Mouse (Mus musculus) embryonic facial prominence, embryonic 12.5 days (tissue): ENCODE measurements around the gene Saa1. TPM values are rescaled to one million over a fixed set of nuclear protein-coding genes. Genes with fewer than 3 reads are reported as not detected.

Experiments used
- ATAC-seq: fragments of 200-750 bp; cut with Nextera tagmentation; 2 replicates; pipeline ENCODE4 v1.8.0; 2017; ENCODE audit not compliant: insufficient number of reproducible peaks, insufficient read depth, low FRiP score, low TSS enrichment
- H3K27ac ChIP-seq: fragments of 300-500 bp; sonication (generic); 2 replicates; pipeline ENCODE4 v1.5.1; 2016; ENCODE audit warnings: mild to moderate bottlenecking
- H3K27me3 ChIP-seq: fragments of 300-500 bp; sonication (generic); 2 replicates; pipeline ENCODE4 v1.6.1; 2016; ENCODE audit warnings: mild to moderate bottlenecking, moderate library complexity
- H3K36me3 ChIP-seq: fragments of 300-500 bp; sonication (generic); 2 replicates; pipeline ENCODE4 v1.6.1; 2016; ENCODE audit warnings: mild to moderate bottlenecking
- H3K4me1 ChIP-seq: fragments of 300-500 bp; sonication (generic); 2 replicates; pipeline ENCODE4 v1.6.1; 2016
- H3K4me2 ChIP-seq: fragments of 300-500 bp; sonication (generic); replicated peaks from 2 replicates; pipeline ENCODE4 v1.6.1; 2016; ENCODE audit warnings: mild to moderate bottlenecking, moderate library complexity
- H3K4me3 ChIP-seq: fragments of 300-500 bp; sonication (generic); 2 replicates; pipeline ENCODE4 v1.5.1; 2016; ENCODE audit warnings: mild to moderate bottlenecking
- H3K9ac ChIP-seq: fragments of 300-500 bp; sonication (generic); 2 replicates; pipeline ENCODE4 v1.6.1; 2016; ENCODE audit warnings: mild to moderate bottlenecking, moderate library complexity
- H3K9me3 ChIP-seq: fragments of 300-500 bp; sonication (generic); 2 replicates; pipeline ENCODE4 v1.6.1; 2016; ENCODE audit warnings: mild to moderate bottlenecking, moderate library complexity
- WGBS: fragments of 180-500 bp; shearing (Covaris S2); methylation state at CpG from one replicate; pipeline ENCODE4 v1.1.7; 2016; 5-methylcytosine and 5-hydroxymethylcytosine counted together
- polyA plus RNA-seq: library from polyadenylated mRNA; unstranded; fragments of >200 nt; fragmentation: Nextera tagmentation; extraction: Ambion mirVana; gene quantifications from 2 replicates; pipeline ENCODE4 v1.2.1, GENCODE M21; 2016

Gene Saa1
- polyA plus RNA-seq, 1 experiment from 2014 or later = 1.1 TPM

DNA sequence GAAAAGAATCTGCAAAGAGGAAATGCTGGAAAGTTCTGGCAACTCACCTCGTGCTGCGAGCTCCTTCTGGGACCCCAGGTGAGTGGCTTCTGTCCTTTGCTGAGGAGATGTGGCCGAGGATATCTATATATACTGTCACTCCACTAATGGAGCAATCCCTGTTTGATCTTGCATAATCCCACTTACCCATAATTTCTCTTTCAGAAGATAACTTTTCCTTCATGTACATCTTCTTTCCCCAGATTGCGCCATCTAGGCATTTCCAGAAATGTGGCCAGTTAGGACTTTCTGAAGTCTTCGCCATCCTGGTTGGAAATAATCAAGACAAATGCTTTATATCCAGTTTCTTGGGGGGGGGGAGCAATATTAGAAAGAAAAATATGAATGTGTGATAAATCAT is 27.2 kb downstream of the Saa1 start, which contains the start of gene Saa3:
Gene Saa3, minus strand, starts transcription at position 101 of the 400 bp plus-strand sequence.
- H3K36me3 ChIP-seq = no peaks in the 10 kb centered on the region
- H3K9me3 ChIP-seq = no peaks in the 10 kb centered on the region
- H3K9ac ChIP-seq = no peak within 1 kb of the TSS
- H3K4me1 ChIP-seq = no peaks in the 10 kb centered on the region
- no peak for ATAC-seq
- WGBS = 88% methylated on average over 5 of the region's 5 CpGs
- H3K4me2 ChIP-seq = no peak within 1 kb of the TSS
- no peak within 1 kb of the TSS for H3K4me3 ChIP-seq
- no peaks in the 10 kb centered on the region for H3K27me3 ChIP-seq
- no peak within 1 kb of the TSS for H3K27ac ChIP-seq

DNA sequence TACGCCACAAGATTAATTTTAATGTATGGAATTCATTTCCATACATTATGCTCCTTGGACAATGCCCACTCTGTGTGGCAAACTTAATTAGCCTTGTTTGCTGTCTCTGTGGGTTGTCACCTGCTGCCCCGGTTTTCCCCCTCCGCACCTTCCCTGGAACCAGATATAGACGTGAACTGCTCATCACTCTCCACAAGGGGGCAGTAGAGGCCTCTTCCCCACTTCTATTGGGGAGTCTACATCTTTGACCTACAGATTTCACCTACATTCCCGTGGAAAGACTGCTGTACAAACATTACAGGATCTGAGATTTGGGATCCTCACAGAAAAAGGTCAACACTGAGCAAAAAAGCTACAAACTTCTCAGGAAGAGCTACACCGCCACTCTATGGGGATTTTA is 28.3 kb downstream of the Saa1 start:
- 35% methylated on average over 6 of the region's 6 CpGs for WGBS
- no peaks in the 10 kb centered on the region for H3K27me3 ChIP-seq
- peaks cover 2% of the 10 kb centered on the region for H3K4me1 ChIP-seq
- H3K4me2 ChIP-seq = no peak overlapping the region
- no peak overlapping the region for H3K9ac ChIP-seq
- ATAC-seq = no peak
- no peak overlapping the region for H3K27ac ChIP-seq
- no peak overlapping the region for H3K4me3 ChIP-seq
- no peaks in the 10 kb centered on the region for H3K9me3 ChIP-seq
- no peaks in the 10 kb centered on the region for H3K36me3 ChIP-seq

DNA sequence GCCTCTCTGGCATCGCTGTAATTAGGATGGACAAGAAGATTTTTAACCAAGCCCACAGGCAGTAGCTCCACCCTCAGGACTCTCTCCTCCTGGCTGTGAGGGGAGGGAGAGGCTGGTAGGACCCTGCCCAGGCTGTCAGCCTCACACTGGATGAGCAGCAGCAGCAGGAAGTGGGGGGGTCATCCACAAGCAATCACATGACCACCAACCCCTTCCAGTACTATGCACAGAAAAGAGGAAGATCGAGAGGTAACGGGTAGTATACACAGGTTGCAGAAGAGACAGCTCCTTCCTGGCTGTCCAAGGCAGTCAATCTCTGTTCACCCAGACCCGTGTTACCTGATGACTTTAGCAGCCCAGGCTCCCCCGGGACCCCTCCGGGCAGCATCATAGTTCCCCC is 30.5 kb downstream of the Saa1 start:
- Histone ChIP-seq H3K4me1 (peaks cover 5% of the 10 kb centered on the region), H3K9me3 (no peaks in the 10 kb centered on the region), H3K36me3 (peaks cover 10% of the 10 kb centered on the region; the same call in 1 of the 2 replicates), H3K9ac (no peak overlapping the region), H3K27ac (no peak overlapping the region), H3K27me3 (no peaks in the 10 kb centered on the region), H3K4me2 (no peak overlapping the region), H3K4me3 (no peak overlapping the region)
- 71% methylated on average over 6 of the region's 6 CpGs for WGBS
- no peak for ATAC-seq

GRCm38 (mm10) chr7:46710390-46710844 is 32.4 kb downstream of the Saa1 start, which contains the start of gene Saal1:
TSS of gene Saal1 (minus strand) at chr7:46710680.
- Histone ChIP-seq H3K4me2 (peak within 1 kb of the TSS; percentile 57), H3K27ac (peak within 1 kb of the TSS; percentile 81), H3K36me3 (peaks cover 25% of the 10 kb centered on the region), H3K9ac (peak within 1 kb of the TSS; percentile 82), H3K9me3 (no peaks in the 10 kb centered on the region), H3K4me1 (peaks cover 5% of the 10 kb centered on the region), H3K27me3 (no peaks in the 10 kb centered on the region), H3K4me3 (peak within 1 kb of the TSS; percentile 73)
- 1% methylated on average over 38 of the region's 38 CpGs for WGBS
- peak; percentile 92 for ATAC-seq

DNA sequence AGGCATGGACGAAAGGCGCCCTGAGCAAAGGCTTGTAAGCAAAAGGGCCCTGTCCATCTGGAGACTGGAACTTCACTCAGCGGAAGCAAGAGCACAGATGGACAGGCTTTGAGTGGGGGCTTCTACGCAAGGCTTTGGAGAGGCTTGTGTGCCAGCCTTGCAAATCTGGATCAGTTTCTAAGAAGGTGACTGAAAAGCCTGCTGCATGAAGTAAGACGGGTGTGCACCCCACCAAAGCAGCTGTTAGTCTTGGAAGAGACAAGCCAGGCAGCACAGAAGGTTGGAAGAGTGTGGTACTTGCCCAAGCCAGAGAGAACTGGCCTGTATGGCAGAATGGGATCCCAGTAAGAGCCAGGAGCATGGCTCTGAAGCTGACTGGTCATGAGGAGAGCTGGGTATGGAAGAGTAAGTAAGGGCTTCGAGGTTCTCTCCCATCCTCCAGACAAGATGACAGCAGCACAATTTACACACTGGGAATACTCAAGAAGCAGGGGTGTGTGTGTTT is 42.2 kb downstream of the Saa1 start:
- Histone ChIP-seq H3K36me3 (peaks cover 98% of the 10 kb centered on the region), H3K9me3 (no peaks in the 10 kb centered on the region), H3K27ac (no peak overlapping the region), H3K4me2 (no peak overlapping the region), H3K9ac (no peak overlapping the region), H3K4me3 (no peak overlapping the region), H3K4me1 (no peaks in the 10 kb centered on the region), H3K27me3 (no peaks in the 10 kb centered on the region)
- ATAC-seq = no peak
- WGBS = 91% methylated on average over 6 of the region's 6 CpGs

GRCm38 (mm10) chr7:46696754-46697153 is 46.0 kb downstream of the Saa1 start:
- peaks cover 76% of the 10 kb centered on the region for H3K36me3 ChIP-seq
- no peak for ATAC-seq
- 75% methylated on average over 1 of the region's 1 CpGs for WGBS

More at GRCm38 (mm10) chr7:46696754-46697153, 46.0 kb downstream of the Saa1 start:
- no peaks in the 10 kb centered on the region for H3K4me1 ChIP-seq
- H3K9me3 ChIP-seq = no peaks in the 10 kb centered on the region
- no peak overlapping the region for H3K4me3 ChIP-seq
- no peak overlapping the region for H3K4me2 ChIP-seq
- no peaks in the 10 kb centered on the region for H3K27me3 ChIP-seq
- no peak overlapping the region for H3K27ac ChIP-seq
- no peak overlapping the region for H3K9ac ChIP-seq

Other genes with a start within 250 kb of the Saa1 start
- gene Sergef, start 103.2 kb downstream of the Saa1 start, polyA plus RNA-seq = 13.5 and 14.1 TPM in 2 replicates
- 0.26 and 0.64 TPM in 2 replicates for gene Tph1, start 70.4 kb downstream of the Saa1 start, polyA plus RNA-seq
- gene Saal1, start 32.3 kb downstream of the Saa1 start, polyA plus RNA-seq = 37.3 and 39.2 TPM in 2 replicates
- gene Saa3, start 27.3 kb downstream of the Saa1 start, polyA plus RNA-seq = 0.17 TPM in 1 of 2 replicates, not detected in the other
- not detected in 2 replicates for gene Saa4, start 10.4 kb downstream of the Saa1 start, polyA plus RNA-seq
- not detected in 2 replicates for gene Saa2, start 8.8 kb upstream of the Saa1 start, polyA plus RNA-seq
- 26.9 and 29.5 TPM in 2 replicates for gene Hps5, start 53.1 kb upstream of the Saa1 start, polyA plus RNA-seq
- 50.4 and 54.0 TPM in 2 replicates for gene Gtf2h1, start 53.1 kb upstream of the Saa1 start, polyA plus RNA-seq
- gene Ldha, start 98.5 kb upstream of the Saa1 start, polyA plus RNA-seq = 1,101 and 1,118 TPM in 2 replicates
- gene Ldhc, start 118.2 kb upstream of the Saa1 start, polyA plus RNA-seq = not detected in 2 replicates
- gene Tsg101, start 177.0 kb upstream of the Saa1 start, polyA plus RNA-seq = 210 and 232 TPM in 2 replicates
- gene Uevld, start 215.5 kb upstream of the Saa1 start, polyA plus RNA-seq = 11.1 and 13.0 TPM in 2 replicates
- gene Gm9999, start 240.6 kb upstream of the Saa1 start, polyA plus RNA-seq = not detected in 2 replicates